Mouse (Mus musculus) kidney, postnatal 36 days (tissue): Measurements from ENCODE around the gene Adcy6.

Source experiments
- DNase-seq, 2 experiments: peaks; one replicate each; pipeline ENCODE4 v3.0.0; 2021 to 2022; ENCODE audit warnings: mixed read lengths in 2 of 2

Adcy6 gene

DNA sequence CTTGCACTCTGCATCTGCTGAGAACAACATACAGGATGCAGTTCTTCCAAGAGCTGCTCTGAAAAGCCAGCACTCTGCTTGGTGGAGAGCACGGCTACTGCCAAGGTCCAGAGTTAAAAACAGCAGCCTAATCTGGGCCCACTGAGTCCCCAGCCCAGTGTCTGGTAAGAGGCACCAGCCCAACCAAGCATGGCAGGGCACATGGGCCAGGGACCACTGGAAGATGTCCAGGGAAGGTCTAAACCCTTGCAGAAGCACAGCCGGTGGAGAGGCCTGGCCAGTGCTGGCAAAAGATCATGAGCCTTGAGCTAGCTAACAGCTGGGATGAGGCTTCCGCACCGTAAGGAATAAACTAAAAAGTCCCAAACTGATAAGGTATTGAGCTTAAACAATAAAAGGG lies 54.0 kb downstream of the Adcy6 start:
- DNase-seq = no peak

DNA sequence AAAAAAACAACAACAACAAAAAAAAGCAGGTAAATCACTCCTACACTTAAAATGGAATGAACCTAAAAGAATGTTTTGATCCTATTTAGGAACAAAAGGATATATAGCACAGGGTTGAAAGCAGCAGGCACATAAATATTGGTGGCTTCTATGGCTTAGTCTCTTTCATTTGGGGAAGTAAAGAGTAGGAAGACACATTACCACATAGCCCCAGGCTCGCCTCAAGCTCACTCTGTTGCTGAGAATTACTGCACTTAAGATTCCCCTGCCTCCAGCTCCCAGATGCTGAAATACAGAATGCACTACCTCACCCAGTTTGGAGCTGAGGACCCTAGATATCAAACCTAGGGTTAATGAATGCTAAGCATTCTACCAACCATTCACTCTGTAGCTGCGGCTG lies 57.1 kb downstream of the Adcy6 start:
- no peak for DNase-seq

DNA sequence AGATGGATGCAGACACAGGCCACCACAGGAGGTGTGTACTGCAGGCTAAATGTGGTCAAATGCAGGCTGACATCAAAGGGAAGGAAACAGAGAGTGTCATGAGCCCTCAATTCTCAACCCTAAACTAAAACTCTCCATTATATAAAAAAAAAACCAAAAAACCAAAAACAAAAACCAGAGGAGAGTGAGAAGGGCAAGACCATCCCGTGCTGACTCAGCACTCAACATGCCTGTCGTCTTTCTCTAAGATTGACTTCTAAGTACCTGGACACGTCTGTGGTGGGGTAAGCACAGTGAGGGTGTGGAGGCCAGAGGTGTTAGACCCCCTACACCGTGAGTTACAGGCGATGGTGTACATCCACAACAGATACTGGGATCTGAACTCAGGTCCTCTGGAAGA lies 63.0 kb downstream of the Adcy6 start:
- DNase-seq = no peak

DNA sequence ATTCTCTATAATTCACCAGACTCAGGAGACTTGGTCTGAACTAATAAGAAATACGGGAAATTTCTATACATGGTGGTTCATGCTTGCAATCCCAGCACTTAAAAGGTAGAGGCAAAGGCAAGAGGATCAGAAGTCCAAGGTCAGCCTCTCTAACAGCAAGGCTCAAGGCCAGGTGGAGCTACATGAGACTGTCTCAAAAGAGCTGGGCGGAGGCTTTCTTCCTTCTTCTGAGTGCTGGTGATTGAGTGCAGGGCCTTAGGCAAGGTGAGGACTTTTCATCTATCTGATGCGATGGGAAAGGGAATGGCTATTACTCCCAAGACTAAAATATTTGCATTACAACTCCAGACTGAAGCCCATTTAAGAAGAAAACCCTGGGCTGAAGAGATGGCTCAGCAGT lies 64.7 kb downstream of the Adcy6 start:
- no peak for DNase-seq

DNA sequence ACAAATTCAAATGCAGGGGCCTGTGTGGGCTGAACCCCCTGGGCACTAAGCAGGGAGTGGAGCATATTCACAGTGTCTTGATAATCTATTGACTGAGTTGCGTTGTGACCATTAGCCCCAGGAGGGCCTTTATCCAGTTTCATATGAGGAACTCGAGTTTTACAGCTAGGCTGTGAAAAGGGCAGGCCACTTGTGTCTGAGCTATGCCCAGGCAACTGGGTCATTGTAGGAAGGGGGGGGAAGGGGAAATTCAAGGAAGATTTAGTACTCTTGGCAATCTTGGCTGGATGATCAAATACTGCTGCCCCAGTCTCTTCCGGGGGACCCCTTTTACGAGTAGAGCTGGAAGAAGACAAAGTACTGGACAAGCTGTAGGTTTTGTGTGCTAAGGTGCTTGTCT lies 66.5 kb downstream of the Adcy6 start:
- DNase-seq = no peak

DNA sequence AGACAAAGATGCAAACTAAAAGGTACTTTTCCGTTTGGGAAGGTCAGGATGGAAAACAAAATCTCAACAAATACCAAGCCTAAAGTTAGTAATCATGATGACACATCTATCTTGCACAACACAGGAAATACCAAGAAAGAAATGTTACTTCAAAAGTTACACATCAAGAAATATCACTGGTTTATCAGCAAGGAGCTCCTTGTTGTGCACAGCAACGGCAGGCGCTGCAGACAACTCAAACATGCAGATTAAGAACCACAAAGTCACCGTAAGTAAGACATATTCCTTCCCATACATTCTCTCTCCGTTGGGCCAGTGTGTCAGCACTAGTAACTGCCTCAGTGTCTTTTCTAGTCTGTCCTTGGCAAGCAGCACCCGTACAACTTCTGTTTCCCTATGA lies 68.8 kb downstream of the Adcy6 start:
- no peak for DNase-seq
